Mouse (Mus musculus) E14TG2a.4 (cell line): ENCODE results near the gene Sik3.

Source experiments
- H3K27me3 ChIP-seq: 2 replicates; pipeline ENCODE4 v1.6.1; 2014; ENCODE audit warnings: low read length, control low read depth; ENCODE audit not compliant: insufficient read depth
- H3K36me3 ChIP-seq: 2 replicates; pipeline ENCODE4 v1.6.1; 2014; ENCODE audit warnings: low read length, control low read depth; ENCODE audit not compliant: insufficient read depth
- H3K4me1 ChIP-seq: replicated peaks from 2 replicates; pipeline ENCODE4 v1.6.1; 2014; ENCODE audit warnings: low read depth, low read length, control low read depth
- H3K4me3 ChIP-seq: replicated peaks from 2 replicates; pipeline ENCODE4 v1.5.1; 2014; ENCODE audit warnings: mild to moderate bottlenecking, low read length
- H3K9me3 ChIP-seq: 2 replicates; pipeline ENCODE4 v1.6.1; 2014; ENCODE audit warnings: low read length, control low read depth
- CTCF ChIP-seq: conservative IDR thresholded peaks from 2 replicates; pipeline ENCODE4 v1.5.1; 2014; ENCODE audit warnings: low read length
- NANOG ChIP-seq: IDR thresholded peaks from 2 replicates; pipeline ENCODE4 v1.6.1; 2014; ENCODE audit warnings: borderline replicate concordance, low read length, mixed read lengths
- POU5F1 ChIP-seq: IDR thresholded peaks from 2 replicates; pipeline ENCODE4 v1.6.1; 2014; ENCODE audit warnings: low read length, borderline replicate concordance

The Sik3 gene

GRCm38 (mm10) chr9:46172251-46172650 is 159.6 kb downstream of the Sik3 start:
- Histone ChIP-seq H3K4me3 (no peak overlapping the region), H3K27me3 (no peaks in the 10 kb centered on the region), H3K9me3 (no peaks in the 10 kb centered on the region), H3K4me1 (peaks cover 43% of the 10 kb centered on the region), H3K36me3 (no peaks in the 10 kb centered on the region)
- TF ChIP-seq NANOG (no peak), POU5F1 (no peak), CTCF (no peak)

GRCm38 (mm10) chr9:46172953-46173352 is 160.3 kb downstream of the Sik3 start:
- H3K27me3 ChIP-seq: no peaks in the 10 kb centered on the region
- H3K9me3 ChIP-seq: no peaks in the 10 kb centered on the region
- H3K4me1 ChIP-seq: peaks cover 46% of the 10 kb centered on the region
- H3K36me3 ChIP-seq: peaks cover 4% of the 10 kb centered on the region
- H3K4me3 ChIP-seq: no peak overlapping the region
- TF ChIP-seq POU5F1: no peak
- TF ChIP-seq NANOG: no peak
- no peak for TF ChIP-seq CTCF

- Histone ChIP-seq H3K9me3 (no peaks in the 10 kb centered on the region), H3K36me3 (peaks cover 7% of the 10 kb centered on the region), H3K4me3 (no peak overlapping the region), H3K27me3 (no peaks in the 10 kb centered on the region), H3K4me1 (peaks cover 54% of the 10 kb centered on the region)
- TF ChIP-seq POU5F1: no peak
- no peak for TF ChIP-seq CTCF
- TF ChIP-seq NANOG: no peak
Measured at GRCm38 (mm10) chr9:46173919-46174318, 161.3 kb downstream of the Sik3 start.

- H3K4me3 ChIP-seq: no peak overlapping the region
- no peaks in the 10 kb centered on the region for H3K27me3 ChIP-seq
Measured at GRCm38 (mm10) chr9:46174770-46175294, 162.2 kb downstream of the Sik3 start.

GRCm38 (mm10) chr9:46175300-46175699 is 162.7 kb downstream of the Sik3 start:
- Histone ChIP-seq H3K9me3 (no peaks in the 10 kb centered on the region), H3K36me3 (peaks cover 7% of the 10 kb centered on the region), H3K4me1 (peaks cover 46% of the 10 kb centered on the region), H3K27me3 (no peaks in the 10 kb centered on the region), H3K4me3 (no peak overlapping the region)
- no peak for TF ChIP-seq CTCF

More at GRCm38 (mm10) chr9:46174770-46175294, 162.2 kb downstream of the Sik3 start:
- TF ChIP-seq POU5F1 (no peak), CTCF (no peak), NANOG (no peak)
- H3K4me1 ChIP-seq: peaks cover 51% of the 10 kb centered on the region
- H3K9me3 ChIP-seq: no peaks in the 10 kb centered on the region
- H3K36me3 ChIP-seq: peaks cover 7% of the 10 kb centered on the region

- H3K4me3 ChIP-seq: no peak overlapping the region
- H3K27me3 ChIP-seq: no peaks in the 10 kb centered on the region
- no peaks in the 10 kb centered on the region for H3K9me3 ChIP-seq
- peaks cover 49% of the 10 kb centered on the region for H3K4me1 ChIP-seq
- TF ChIP-seq CTCF (no peak), NANOG (no peak), POU5F1 (no peak)
- peaks cover 7% of the 10 kb centered on the region for H3K36me3 ChIP-seq
Measured at GRCm38 (mm10) chr9:46175938-46176375, 163.3 kb downstream of the Sik3 start.

GRCm38 (mm10) chr9:46176613-46177012 is 164.0 kb downstream of the Sik3 start:
- no peaks in the 10 kb centered on the region for H3K27me3 ChIP-seq
- TF ChIP-seq POU5F1 (no peak), NANOG (no peak), CTCF (no peak)
- no peak overlapping the region for H3K4me3 ChIP-seq
- peaks cover 7% of the 10 kb centered on the region for H3K36me3 ChIP-seq
- H3K4me1 ChIP-seq: peaks cover 54% of the 10 kb centered on the region
- H3K9me3 ChIP-seq: no peaks in the 10 kb centered on the region

GRCm38 (mm10) chr9:46178595-46178994 is 166.0 kb downstream of the Sik3 start:
- peak overlapping the region; percentile 11; the same call in 1 of the 2 replicates for H3K4me3 ChIP-seq
- peaks cover 44% of the 10 kb centered on the region for H3K4me1 ChIP-seq
- no peaks in the 10 kb centered on the region for H3K9me3 ChIP-seq
- H3K27me3 ChIP-seq: no peaks in the 10 kb centered on the region
- peaks cover 7% of the 10 kb centered on the region for H3K36me3 ChIP-seq
- TF ChIP-seq CTCF (no peak), NANOG (no peak), POU5F1 (no peak)

GRCm38 (mm10) chr9:46181297-46181696 is 168.7 kb downstream of the Sik3 start:
- Histone ChIP-seq H3K4me3 (no peak overlapping the region), H3K27me3 (no peaks in the 10 kb centered on the region), H3K9me3 (no peaks in the 10 kb centered on the region), H3K36me3 (peaks cover 7% of the 10 kb centered on the region), H3K4me1 (peaks cover 37% of the 10 kb centered on the region)
- TF ChIP-seq CTCF: no peak
